ENCODE assay signal across 31 mouse cellular contexts in genomic region chr16:48613783-48614182, GRCm38 (mm10).
A peak's percentile ranks its signal among the peaks of the same experiment; 100 is the strongest.
DNase-seq lines count a peak whose midpoint lies in the region; ATAC-seq lines count a peak whose summit lies in the region.
"Had no signal": no experiment of that assay in that cellular context is flagged by ENCODE, and none has a peak within 500 bp of the region (broad histone marks: within the 10 kb centered on the region; RNA-seq: fewer than 3 reads in every experiment).

No protein-coding gene starts in this region.

- DNase-seq in limb, embryonic 11.5 days (ENCODE audit: low spot score) = no peak
- no peak for DNase-seq in limb, embryonic 10.5 days (ENCODE audit: low spot score)
- peak; percentile 7 for DNase-seq in lung, postnatal 36 days
- no peak for DNase-seq in lung, postnatal 14 days
- DNase-seq in ZHBTc4 (ENCODE audit: low read depth, low spot score) = peak; percentile 87
- DNase-seq in adrenal gland, adult 18-20 months (ENCODE audit: low spot score in 2 of 2) = no peak
- DNase-seq in layer of hippocampus, postnatal 10 days (ENCODE audit: low spot score in 2 of 2) = no peak
- DNase-seq: adrenal gland, adult 2 months; adrenal gland, postnatal 36 days; cerebellum, adult 2 months; cerebellum, postnatal 14 days; gastrocnemius, postnatal 14 days; heart, postnatal 4 days; kidney, adult 8-10 months; kidney, postnatal 4 days; layer of hippocampus, postnatal 36 days; retina, postnatal 1 day; right cerebral cortex, postnatal 14 days; thymus, postnatal 4 days had no signal

- no peaks in the 10 kb centered on the region for H3K4me1 ChIP-seq in limb, embryonic 11.5 days (ENCODE audit: control insufficient read depth, insufficient read depth, low read length)
- H3K4me1 ChIP-seq in limb, embryonic 10.5 days = no peaks in the 10 kb centered on the region
- H3K4me1 ChIP-seq: embryonic facial prominence, embryonic 10.5 days; embryonic facial prominence, embryonic 15.5 days; hindbrain, embryonic 13.5 days; limb, embryonic 12.5 days; liver, embryonic 15.5 days; midbrain, embryonic 15.5 days; neural tube, embryonic 15.5 days had no signal

- H3K9me3 ChIP-seq in limb, embryonic 11.5 days (ENCODE audit: control insufficient read depth, low read length) = no peaks in the 10 kb centered on the region
- H3K9me3 ChIP-seq in limb, embryonic 10.5 days (replicated peaks) = no peaks in the 10 kb centered on the region
- H3K9me3 ChIP-seq: embryonic facial prominence, embryonic 10.5 days; embryonic facial prominence, embryonic 15.5 days; hindbrain, embryonic 13.5 days; limb, embryonic 12.5 days; liver, embryonic 15.5 days; midbrain, embryonic 15.5 days; neural tube, embryonic 15.5 days had no signal

- H3K27me3 ChIP-seq in limb, embryonic 11.5 days (ENCODE audit: control insufficient read depth, insufficient read depth, low read length) = no peaks in the 10 kb centered on the region
- no peaks in the 10 kb centered on the region for H3K27me3 ChIP-seq in limb, embryonic 10.5 days (ENCODE audit: low read depth, poor library complexity, severe bottlenecking)
- H3K27me3 ChIP-seq: embryonic facial prominence, embryonic 15.5 days; hindbrain, embryonic 13.5 days; limb, embryonic 12.5 days; liver, embryonic 15.5 days; midbrain, embryonic 15.5 days; neural tube, embryonic 15.5 days; Patski had no signal

- H3K9ac ChIP-seq in limb, embryonic 11.5 days (ENCODE audit: low read length) = no peak overlapping the region
- H3K9ac ChIP-seq: embryonic facial prominence, embryonic 15.5 days; hindbrain, embryonic 13.5 days; limb, embryonic 12.5 days; liver, embryonic 15.5 days; midbrain, embryonic 15.5 days; neural tube, embryonic 15.5 days had no signal

- 34% methylated on average over 1 of the region's 1 CpGs for WGBS in limb, embryonic 11.5 days
- 37% methylated on average over 1 of the region's 1 CpGs for WGBS in limb, embryonic 10.5 days

- no peak overlapping the region for H3K4me2 ChIP-seq in limb, embryonic 11.5 days (ENCODE audit: low read depth, severe bottlenecking)
- H3K4me2 ChIP-seq: embryonic facial prominence, embryonic 15.5 days; heart, embryonic 11.5 days; hindbrain, embryonic 13.5 days; limb, embryonic 12.5 days; liver, embryonic 15.5 days; midbrain, embryonic 15.5 days; neural tube, embryonic 15.5 days had no signal

- H3K4me3 ChIP-seq in limb, embryonic 11.5 days (ENCODE audit: low read depth, low read length) = no peak overlapping the region
- H3K4me3 ChIP-seq in limb, embryonic 10.5 days = no peak overlapping the region
- H3K4me3 ChIP-seq: embryonic facial prominence, embryonic 10.5 days; embryonic facial prominence, embryonic 15.5 days; hindbrain, embryonic 13.5 days; limb, embryonic 12.5 days; liver, embryonic 15.5 days; midbrain, embryonic 15.5 days; neural tube, embryonic 15.5 days had no signal

- no peak overlapping the region for H3K27ac ChIP-seq in limb, embryonic 11.5 days (replicated peaks; ENCODE audit: low read depth, low read length)
- no peak overlapping the region for H3K27ac ChIP-seq in limb, embryonic 10.5 days
- H3K27ac ChIP-seq: embryonic facial prominence, embryonic 10.5 days; embryonic facial prominence, embryonic 15.5 days; hindbrain, embryonic 13.5 days; kidney, postnatal 0 days; limb, embryonic 12.5 days; liver, embryonic 15.5 days; midbrain, embryonic 15.5 days; neural tube, embryonic 15.5 days had no signal

- no peaks in the 10 kb centered on the region for H3K36me3 ChIP-seq in limb, embryonic 11.5 days (ENCODE audit: control insufficient read depth, insufficient read depth, low read length)
- H3K36me3 ChIP-seq in limb, embryonic 10.5 days = no peaks in the 10 kb centered on the region
- H3K36me3 ChIP-seq: embryonic facial prominence, embryonic 10.5 days; embryonic facial prominence, embryonic 15.5 days; hindbrain, embryonic 13.5 days; limb, embryonic 12.5 days; liver, embryonic 15.5 days; midbrain, embryonic 15.5 days; neural tube, embryonic 15.5 days had no signal

- 0 out of 2 replicates have a peak, but pooled peaks have one; percentile 44 for ATAC-seq in limb, embryonic 11.5 days (ENCODE audit: insufficient number of reproducible peaks, low FRiP score, low TSS enrichment, low read depth)
- ATAC-seq: CD4-positive, CD25-positive, alpha-beta regulatory T cell, adult 4 months; intestine, embryonic 16.5 days; midbrain, embryonic 15.5 days; Patski had no signal

Comparison
In these comparisons a context has a peak if more than half of its experiments do, and no peak if none do; other contexts are left out.
1. DNase-seq: peak in lung, postnatal 36 days (single experiment) and ZHBTc4 (single experiment); none in limb, embryonic 11.5 days (single experiment), limb, embryonic 10.5 days (single experiment), lung, postnatal 14 days (single experiment), adrenal gland, adult 18-20 months (0 of 2) and layer of hippocampus, postnatal 10 days (0 of 2).